Mouse (Mus musculus): ENCODE measurements at regions not wholly inside any gene's neighbourhood (a gene's known extent, or its start where the extent isn't known, plus 50 kb on each side); places are given as distances from the start of the nearest gene placed in this dataset.

- 74% methylated on average over 6 of the region's 6 CpGs for WGBS
- Histone ChIP-seq H3K27me3 (replicated peaks; ENCODE audit: control insufficient read depth, insufficient read depth, low read length) (no peaks in the 10 kb centered on the region), H3K4me2 (no peak overlapping the region), H3K27ac (ENCODE audit: low read depth, low read length) (no peak overlapping the region), H3K9ac (ENCODE audit: low read depth, low read length) (no peak overlapping the region), H3K4me1 (replicated peaks; ENCODE audit: control insufficient read depth, insufficient read depth, low read length) (no peaks in the 10 kb centered on the region), H3K9me3 (ENCODE audit: control insufficient read depth, low read length) (no peaks in the 10 kb centered on the region), H3K36me3 (ENCODE audit: control insufficient read depth, insufficient read depth, low read length) (no peaks in the 10 kb centered on the region), H3K4me3 (ENCODE audit: low read depth, low read length) (no peak overlapping the region)
- ATAC-seq (replicated peaks; ENCODE audit: low FRiP score) (no peak), DNase-seq (ENCODE audit: low spot score) (no peak)
Measured at GRCm38 (mm10) chr9:27501816-27502215, 105.2 kb downstream of the Spata19 start.

GRCm38 (mm10) chr9:27509157-27509556, 112.6 kb downstream of the Spata19 start:
- H3K36me3 ChIP-seq (ENCODE audit: control insufficient read depth, insufficient read depth, low read length), result no peaks in the 10 kb centered on the region
- no peak overlapping the region for H3K27ac ChIP-seq (ENCODE audit: low read depth, low read length)
- H3K4me2 ChIP-seq, result no peak overlapping the region
- H3K27me3 ChIP-seq (replicated peaks; ENCODE audit: control insufficient read depth, insufficient read depth, low read length), result no peaks in the 10 kb centered on the region
- H3K9me3 ChIP-seq (ENCODE audit: control insufficient read depth, low read length), result no peaks in the 10 kb centered on the region
- H3K4me1 ChIP-seq (replicated peaks; ENCODE audit: control insufficient read depth, insufficient read depth, low read length), result no peaks in the 10 kb centered on the region
- 79% methylated on average over 5 of the region's 5 CpGs for WGBS
- H3K9ac ChIP-seq (ENCODE audit: low read depth, low read length), result no peak overlapping the region
- H3K4me3 ChIP-seq (ENCODE audit: low read depth, low read length), result no peak overlapping the region
- ATAC-seq (replicated peaks; ENCODE audit: low FRiP score) (no peak), DNase-seq (ENCODE audit: low spot score) (no peak)

GRCm38 (mm10) chr9:27509711-27510110, 113.1 kb downstream of the Spata19 start:
- no peak for ATAC-seq (replicated peaks; ENCODE audit: low FRiP score)
- Histone ChIP-seq H3K9ac (ENCODE audit: low read depth, low read length) (no peak overlapping the region), H3K36me3 (ENCODE audit: control insufficient read depth, insufficient read depth, low read length) (no peaks in the 10 kb centered on the region), H3K4me2 (no peak overlapping the region), H3K27me3 (replicated peaks; ENCODE audit: control insufficient read depth, insufficient read depth, low read length) (no peaks in the 10 kb centered on the region), H3K4me3 (ENCODE audit: low read depth, low read length) (no peak overlapping the region), H3K27ac (ENCODE audit: low read depth, low read length) (no peak overlapping the region), H3K4me1 (replicated peaks; ENCODE audit: control insufficient read depth, insufficient read depth, low read length) (no peaks in the 10 kb centered on the region), H3K9me3 (ENCODE audit: control insufficient read depth, low read length) (no peaks in the 10 kb centered on the region)
- WGBS, result 84% methylated on average over 9 of the region's 9 CpGs
- DNase-seq (ENCODE audit: low spot score), result no peak

- no peak overlapping the region for H3K4me2 ChIP-seq
- no peak overlapping the region for H3K4me3 ChIP-seq (ENCODE audit: low read depth, low read length)
- no peaks in the 10 kb centered on the region for H3K36me3 ChIP-seq (ENCODE audit: control insufficient read depth, insufficient read depth, low read length)
- H3K27me3 ChIP-seq (replicated peaks; ENCODE audit: control insufficient read depth, insufficient read depth, low read length), result no peaks in the 10 kb centered on the region
- 66% methylated on average over 2 of the region's 2 CpGs for WGBS
- no peak overlapping the region for H3K27ac ChIP-seq (ENCODE audit: low read depth, low read length)
- DNase-seq (ENCODE audit: low spot score) (no peak), ATAC-seq (replicated peaks; ENCODE audit: low FRiP score) (no peak)
- no peak overlapping the region for H3K9ac ChIP-seq (ENCODE audit: low read depth, low read length)
- H3K4me1 ChIP-seq (replicated peaks; ENCODE audit: control insufficient read depth, insufficient read depth, low read length), result no peaks in the 10 kb centered on the region
- no peaks in the 10 kb centered on the region for H3K9me3 ChIP-seq (ENCODE audit: control insufficient read depth, low read length)
Measured at GRCm38 (mm10) chr9:27511161-27511560, 114.6 kb downstream of the Spata19 start.

GRCm38 (mm10) chr9:27515427-27516110, 119.0 kb downstream of the Spata19 start:
- H3K4me3 ChIP-seq (ENCODE audit: low read depth, low read length), result no peak overlapping the region
- no peaks in the 10 kb centered on the region for H3K4me1 ChIP-seq (replicated peaks; ENCODE audit: control insufficient read depth, insufficient read depth, low read length)
- H3K27ac ChIP-seq (ENCODE audit: low read depth, low read length), result no peak overlapping the region
- no peak overlapping the region for H3K4me2 ChIP-seq
- 81% methylated on average over 4 of the region's 4 CpGs for WGBS
- no peak overlapping the region for H3K9ac ChIP-seq (ENCODE audit: low read depth, low read length)
- H3K27me3 ChIP-seq (replicated peaks; ENCODE audit: control insufficient read depth, insufficient read depth, low read length), result no peaks in the 10 kb centered on the region
- DNase-seq (ENCODE audit: low spot score) (no peak), ATAC-seq (replicated peaks; ENCODE audit: low FRiP score) (no peak)
- H3K36me3 ChIP-seq (ENCODE audit: control insufficient read depth, insufficient read depth, low read length), result no peaks in the 10 kb centered on the region
- H3K9me3 ChIP-seq (ENCODE audit: control insufficient read depth, low read length), result no peaks in the 10 kb centered on the region

- no peaks in the 10 kb centered on the region for H3K36me3 ChIP-seq (ENCODE audit: control insufficient read depth, insufficient read depth, low read length)
- no peak for ATAC-seq (replicated peaks; ENCODE audit: low FRiP score)
- WGBS, result 57% methylated on average over 4 of the region's 4 CpGs
- H3K4me1 ChIP-seq (replicated peaks; ENCODE audit: control insufficient read depth, insufficient read depth, low read length), result no peaks in the 10 kb centered on the region
- no peak for DNase-seq (ENCODE audit: low spot score)
- no peak overlapping the region for H3K4me2 ChIP-seq
- no peaks in the 10 kb centered on the region for H3K27me3 ChIP-seq (replicated peaks; ENCODE audit: control insufficient read depth, insufficient read depth, low read length)
- H3K4me3 ChIP-seq (ENCODE audit: low read depth, low read length), result no peak overlapping the region
- H3K9ac ChIP-seq (ENCODE audit: low read depth, low read length), result no peak overlapping the region
- no peak overlapping the region for H3K27ac ChIP-seq (ENCODE audit: low read depth, low read length)
- no peaks in the 10 kb centered on the region for H3K9me3 ChIP-seq (ENCODE audit: control insufficient read depth, low read length)
Measured at GRCm38 (mm10) chr9:27518031-27518430, 121.4 kb downstream of the Spata19 start.

- DNase-seq (ENCODE audit: low spot score), result no peak
- Histone ChIP-seq H3K27me3 (replicated peaks; ENCODE audit: control insufficient read depth, insufficient read depth, low read length) (no peaks in the 10 kb centered on the region), H3K9ac (ENCODE audit: low read depth, low read length) (no peak overlapping the region), H3K36me3 (ENCODE audit: control insufficient read depth, insufficient read depth, low read length) (no peaks in the 10 kb centered on the region), H3K4me1 (replicated peaks; ENCODE audit: control insufficient read depth, insufficient read depth, low read length) (no peaks in the 10 kb centered on the region), H3K9me3 (ENCODE audit: control insufficient read depth, low read length) (no peaks in the 10 kb centered on the region), H3K4me2 (no peak overlapping the region), H3K27ac (ENCODE audit: low read depth, low read length) (no peak overlapping the region), H3K4me3 (ENCODE audit: low read depth, low read length) (no peak overlapping the region)
- ATAC-seq (replicated peaks; ENCODE audit: low FRiP score), result no peak
- 69% methylated on average over 5 of the region's 5 CpGs for WGBS
Measured at GRCm38 (mm10) chr9:27519711-27520110, 123.1 kb downstream of the Spata19 start.

GRCm38 (mm10) chr9:27521181-27521580, 124.6 kb downstream of the Spata19 start:
- Histone ChIP-seq H3K4me1 (replicated peaks; ENCODE audit: control insufficient read depth, insufficient read depth, low read length) (no peaks in the 10 kb centered on the region), H3K36me3 (ENCODE audit: control insufficient read depth, insufficient read depth, low read length) (no peaks in the 10 kb centered on the region), H3K4me3 (ENCODE audit: low read depth, low read length) (no peak overlapping the region), H3K9me3 (ENCODE audit: control insufficient read depth, low read length) (no peaks in the 10 kb centered on the region), H3K27me3 (replicated peaks; ENCODE audit: control insufficient read depth, insufficient read depth, low read length) (no peaks in the 10 kb centered on the region), H3K27ac (ENCODE audit: low read depth, low read length) (no peak overlapping the region), H3K4me2 (no peak overlapping the region), H3K9ac (ENCODE audit: low read depth, low read length) (no peak overlapping the region)
- no peak for ATAC-seq (replicated peaks; ENCODE audit: low FRiP score)
- 66% methylated on average over 3 of the region's 3 CpGs for WGBS
- no peak for DNase-seq (ENCODE audit: low spot score)

GRCm38 (mm10) chr9:27526681-27527080, 130.1 kb downstream of the Spata19 start:
- Histone ChIP-seq H3K4me1 (replicated peaks; ENCODE audit: control insufficient read depth, insufficient read depth, low read length) (no peaks in the 10 kb centered on the region), H3K36me3 (ENCODE audit: control insufficient read depth, insufficient read depth, low read length) (no peaks in the 10 kb centered on the region), H3K9ac (ENCODE audit: low read depth, low read length) (no peak overlapping the region), H3K9me3 (ENCODE audit: control insufficient read depth, low read length) (no peaks in the 10 kb centered on the region), H3K4me3 (ENCODE audit: low read depth, low read length) (no peak overlapping the region), H3K27me3 (replicated peaks; ENCODE audit: control insufficient read depth, insufficient read depth, low read length) (no peaks in the 10 kb centered on the region), H3K4me2 (no peak overlapping the region), H3K27ac (ENCODE audit: low read depth, low read length) (no peak overlapping the region)
- WGBS, result 79% methylated on average over 3 of the region's 3 CpGs
- DNase-seq (ENCODE audit: low spot score) (no peak), ATAC-seq (replicated peaks; ENCODE audit: low FRiP score) (no peak)

Measured in liver, embryonic 11.5 days (tissue).